Mouse (Mus musculus): Measurements from ENCODE around the gene Dcst2. TPM values are rescaled to one million over a fixed set of nuclear protein-coding genes. Genes with fewer than 3 reads are reported as not detected.

Gene Dcst2
- under 1 TPM; 0.19 to 0.42 TPM for total RNA-seq (2021)
- long read RNA-seq, experiment 1, partial matches to known transcripts = 0 of 1 reads
- long read RNA-seq, experiment 1, other reads (novel, unspliced or antisense) = 1 of 1 reads
- long read RNA-seq, experiment 2 = 0 reads

DNA sequence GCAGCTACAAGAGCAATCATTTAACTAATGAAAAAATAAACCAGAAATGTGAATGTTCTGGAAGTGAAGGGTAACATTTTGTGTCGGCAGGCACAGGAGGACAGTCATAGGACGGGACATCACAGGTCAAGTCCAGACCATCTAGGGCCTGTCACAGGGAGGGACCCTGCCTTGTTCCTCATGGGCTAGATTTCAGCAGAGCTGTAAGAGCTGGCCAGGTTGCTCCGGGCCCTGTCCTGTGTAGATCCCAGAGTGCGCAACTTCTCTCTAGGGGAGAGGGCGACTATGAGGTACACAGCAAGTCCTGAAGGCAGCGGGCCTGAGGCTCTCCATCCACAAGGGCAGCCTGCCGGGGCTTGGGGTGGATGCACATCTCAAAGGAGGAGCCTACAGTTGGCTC lies at the start of gene Dcst2:
Gene Dcst2, plus strand, starts transcription at position 301 of the 400 bp plus-strand sequence.
- DNase-seq (ENCODE audit: low spot score in 2 of 2) = no peak

DNA sequence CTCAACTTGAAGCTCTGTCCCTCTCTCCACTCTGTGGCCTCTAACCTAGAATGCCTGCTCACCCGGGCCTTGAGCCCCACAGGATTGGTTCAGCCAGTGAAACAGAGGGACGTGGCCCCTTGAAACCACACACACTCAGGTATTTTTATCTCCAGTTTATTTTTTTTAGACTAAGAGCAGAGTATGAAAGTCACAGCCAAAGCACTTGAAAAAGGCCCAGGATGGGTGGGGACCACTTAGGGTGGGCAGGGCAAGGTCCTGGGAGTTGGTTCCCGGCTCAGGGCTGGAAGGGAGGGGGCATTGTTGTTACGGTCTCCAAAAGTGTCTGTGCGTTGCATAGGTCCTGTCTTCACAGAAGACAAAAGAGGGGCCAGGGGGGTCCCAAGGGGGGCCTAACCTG lies 47.4 kb upstream of the Dcst2 start:
- no peak for DNase-seq (ENCODE audit: low spot score in 2 of 2)

DNA sequence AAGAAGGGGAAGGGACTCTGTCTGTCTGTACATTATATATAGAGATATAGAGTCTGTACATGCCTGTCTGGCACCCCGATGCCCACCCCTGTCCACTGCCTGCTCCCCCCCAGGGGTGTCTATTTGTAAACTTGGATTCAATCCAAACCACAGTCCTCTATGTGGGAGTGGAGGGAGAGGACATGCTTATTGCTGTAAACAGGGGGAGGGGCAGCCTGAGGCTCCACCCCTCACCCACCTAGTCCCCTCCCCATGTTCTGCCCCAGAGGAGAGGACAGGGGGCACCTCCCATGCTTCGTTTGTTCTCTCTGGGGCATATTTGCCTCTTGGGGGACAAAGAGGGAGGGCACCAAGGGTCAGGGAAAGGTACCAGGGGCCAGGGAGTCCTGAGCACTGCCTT lies 47.0 kb upstream of the Dcst2 start:
- DNase-seq (ENCODE audit: low spot score in 2 of 2) = no peak

- DNase-seq (ENCODE audit: low spot score in 2 of 2) = peak; percentile 72 to 87
These were observed 46.4 kb upstream of the Dcst2 start for GRCm38 (mm10) chr3:89315195-89315929.

GRCm38 (mm10) chr3:89315930-89316831 lies 45.6 kb upstream of the Dcst2 start:
- peak in 1 of 2 experiments; percentile 35 for DNase-seq (ENCODE audit: low spot score in 2 of 2)

DNA sequence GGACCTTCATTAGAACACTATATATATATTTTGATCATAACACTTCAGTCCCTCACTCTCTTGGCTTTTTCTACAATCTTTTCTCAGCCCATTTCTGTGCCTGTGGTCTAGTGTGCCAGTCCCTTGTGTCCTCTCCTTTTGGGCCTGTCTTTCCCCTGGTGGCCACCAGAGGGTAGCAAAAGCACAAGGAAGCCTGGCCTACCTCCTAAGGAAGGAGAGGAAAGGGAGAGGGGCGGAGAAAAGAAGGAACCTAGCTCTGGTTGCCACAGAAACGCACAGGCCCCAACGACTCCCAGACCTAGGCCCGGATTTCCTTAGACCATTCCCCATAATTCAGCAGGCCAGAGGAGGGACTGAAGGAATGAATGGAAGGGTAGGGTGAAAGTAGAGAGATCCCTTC lies 44.9 kb upstream of the Dcst2 start:
- DNase-seq (ENCODE audit: low spot score in 2 of 2) = peak; percentile 88 to 93

DNA sequence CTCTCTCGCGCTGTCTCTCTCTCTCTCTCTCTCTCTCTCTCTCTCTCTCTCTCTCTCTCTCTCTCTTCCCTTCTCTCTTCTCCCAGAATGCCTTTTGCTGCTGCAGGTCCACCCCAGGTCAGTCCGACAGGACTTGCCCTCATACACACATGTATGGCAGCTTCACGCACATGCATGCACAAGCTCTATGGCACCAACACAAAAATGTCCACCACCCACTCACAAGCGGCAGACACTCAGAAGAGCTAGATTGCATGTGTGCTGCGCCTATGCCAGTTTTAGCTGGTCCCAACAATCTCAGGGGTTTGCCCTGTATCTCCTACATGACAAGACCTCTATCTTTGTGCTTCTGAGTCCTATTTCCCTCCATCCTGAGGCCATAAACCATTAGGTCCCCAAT lies 44.5 kb upstream of the Dcst2 start:
- peak in 1 of 2 experiments; percentile 49 for DNase-seq (ENCODE audit: low spot score in 2 of 2)

DNA sequence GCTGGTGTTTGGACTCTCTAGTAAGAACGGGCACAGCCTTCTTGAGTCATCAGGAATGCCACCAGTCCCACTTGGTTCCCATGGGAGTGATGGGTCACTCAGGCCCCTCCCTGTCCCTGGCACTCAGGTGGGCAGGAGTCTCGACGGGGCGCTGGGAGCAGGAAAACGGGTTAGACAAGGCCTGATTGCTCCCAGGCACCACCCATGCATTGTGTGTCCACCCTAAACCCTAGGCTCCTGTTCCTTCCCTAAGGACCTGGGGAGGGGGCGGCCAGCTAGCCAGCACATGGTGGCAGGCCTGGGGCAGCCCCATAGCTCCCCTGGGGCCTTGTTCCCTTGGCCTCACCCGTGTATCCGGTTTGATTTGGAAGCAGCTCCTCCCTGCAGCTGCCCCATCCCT lies 43.5 kb upstream of the Dcst2 start:
- DNase-seq (ENCODE audit: low spot score in 2 of 2) = no peak

DNA sequence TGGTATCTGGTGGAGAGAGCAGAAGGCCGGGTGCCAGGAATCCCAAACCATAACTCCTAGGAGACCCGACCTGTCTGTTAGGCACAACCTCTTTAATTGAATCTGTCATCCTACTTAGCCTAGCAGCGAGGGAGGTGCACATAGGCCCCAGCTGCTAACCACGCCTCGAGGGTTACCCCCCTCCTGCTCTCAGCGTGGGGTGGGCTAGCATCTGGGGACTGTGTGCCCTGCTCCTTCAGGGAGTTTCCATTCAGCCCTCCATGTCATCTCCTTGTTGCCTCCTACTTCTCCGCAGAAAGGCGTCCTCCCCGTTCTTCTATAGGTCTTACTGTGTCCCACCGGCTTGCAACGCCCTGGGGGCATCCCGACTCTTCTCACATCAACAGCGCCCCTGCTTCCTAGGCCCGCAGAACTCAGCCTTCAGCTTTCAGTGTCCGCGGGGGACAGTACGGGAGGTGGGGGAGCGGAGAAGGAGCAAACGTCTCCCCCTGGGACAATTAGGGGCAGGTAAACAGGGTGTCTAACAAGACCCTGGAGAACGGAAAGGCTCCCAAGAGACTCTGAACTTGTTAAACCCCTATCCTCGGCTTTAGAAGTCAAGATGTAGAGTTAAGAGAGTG lies 42.7 kb upstream of the Dcst2 start:
- DNase-seq (ENCODE audit: low spot score in 2 of 2) = no peak

DNA sequence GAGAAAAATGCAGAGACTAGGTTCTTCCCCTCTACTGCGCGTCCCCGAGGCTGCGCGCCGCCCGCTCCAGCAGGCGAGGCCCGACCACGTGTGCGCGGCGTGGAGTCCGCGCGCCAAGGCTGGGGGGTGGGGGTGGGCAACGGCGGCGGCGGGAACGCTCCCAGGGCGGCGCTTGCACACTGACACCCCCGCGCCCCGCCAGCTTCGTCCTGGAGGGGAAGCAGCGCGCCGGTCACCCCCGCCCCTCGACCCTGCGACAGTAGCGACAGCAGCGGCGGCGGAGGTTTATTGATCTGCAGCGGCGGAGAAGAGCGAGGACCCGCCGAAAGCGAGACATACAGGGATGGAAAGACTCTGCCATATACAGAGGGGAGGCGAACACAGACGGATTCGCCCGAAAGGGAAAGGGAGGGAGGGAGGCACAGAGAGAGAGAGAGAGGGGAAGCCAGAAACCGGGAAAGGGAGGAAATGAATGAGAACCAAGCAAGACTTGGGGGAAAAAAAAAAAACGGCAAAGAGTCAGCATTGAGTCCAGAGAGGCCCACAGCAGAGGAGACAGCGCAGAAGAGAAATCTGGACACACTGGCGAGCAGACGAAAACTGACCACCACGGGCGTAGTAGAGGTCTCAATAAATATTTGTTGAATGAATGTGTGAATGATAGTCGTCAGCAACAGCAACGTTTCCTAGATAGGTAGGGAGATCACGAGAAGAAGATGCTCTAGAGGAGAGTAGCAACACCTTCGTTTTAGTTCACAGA lies 42.0 kb upstream of the Dcst2 start:
- peak in 1 of 2 experiments; percentile 74 for DNase-seq (ENCODE audit: low spot score in 2 of 2)

- peak; percentile 57 to 60 for DNase-seq (ENCODE audit: low spot score in 2 of 2)
These were observed 41.1 kb upstream of the Dcst2 start for GRCm38 (mm10) chr3:89320581-89321182.

DNA sequence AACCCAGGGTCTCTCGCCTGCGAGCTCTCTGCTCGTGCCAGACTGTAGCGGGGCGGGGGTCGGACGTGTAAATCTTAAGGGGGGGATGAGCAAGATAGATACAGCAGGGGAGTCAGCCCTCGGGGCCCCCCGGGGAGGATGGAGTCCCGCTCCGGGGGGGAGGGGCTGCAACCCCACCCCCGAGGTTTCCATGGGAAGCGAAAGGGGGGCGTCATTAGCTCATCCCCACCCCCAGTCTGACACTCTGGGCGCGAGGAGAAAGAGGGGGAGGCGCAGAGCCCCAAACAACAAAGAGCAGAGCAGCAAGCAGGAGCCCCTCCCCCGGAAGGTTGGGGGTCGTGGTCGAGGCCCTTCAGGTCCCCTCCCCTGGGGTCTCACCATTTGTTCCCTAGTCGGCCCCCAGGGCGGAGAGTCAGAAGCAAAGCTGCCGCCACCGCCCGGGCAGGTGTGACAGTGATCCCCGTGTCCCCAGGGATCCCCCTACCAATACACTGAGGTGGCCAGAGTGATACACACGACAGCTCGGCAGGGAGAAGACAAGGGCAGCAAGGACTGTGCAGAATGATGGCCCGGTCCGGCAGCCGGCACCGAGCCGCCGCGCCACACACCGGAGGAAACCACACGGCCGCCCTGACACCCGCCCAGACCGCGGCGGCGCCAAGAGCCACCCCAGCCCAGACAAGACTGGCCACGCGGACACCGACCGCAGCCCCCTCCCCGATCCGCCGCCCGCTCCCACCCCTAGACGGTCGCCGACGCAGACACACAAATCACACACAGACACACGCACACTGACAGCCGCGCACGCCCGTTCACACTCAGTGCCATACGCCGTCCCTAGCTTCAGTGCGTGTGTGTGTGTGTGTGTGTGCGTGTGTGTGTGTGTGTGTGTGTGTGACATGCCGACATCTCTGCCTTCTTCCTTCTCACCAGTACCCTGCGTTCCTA lies 40.3 kb upstream of the Dcst2 start:
- peak in 1 of 2 experiments; percentile 52 for DNase-seq (ENCODE audit: low spot score in 2 of 2)

GRCm38 (mm10) chr3:89322131-89322500 lies 39.7 kb upstream of the Dcst2 start:
- DNase-seq (ENCODE audit: low spot score in 2 of 2) = no peak

GRCm38 (mm10) chr3:89322514-89323165 lies 39.1 kb upstream of the Dcst2 start, which contains the start of gene Efna3:
Gene Efna3 (minus strand): TSS chr3:89322965.
- DNase-seq (ENCODE audit: low spot score in 2 of 2) = peak; percentile 80 to 89

DNA sequence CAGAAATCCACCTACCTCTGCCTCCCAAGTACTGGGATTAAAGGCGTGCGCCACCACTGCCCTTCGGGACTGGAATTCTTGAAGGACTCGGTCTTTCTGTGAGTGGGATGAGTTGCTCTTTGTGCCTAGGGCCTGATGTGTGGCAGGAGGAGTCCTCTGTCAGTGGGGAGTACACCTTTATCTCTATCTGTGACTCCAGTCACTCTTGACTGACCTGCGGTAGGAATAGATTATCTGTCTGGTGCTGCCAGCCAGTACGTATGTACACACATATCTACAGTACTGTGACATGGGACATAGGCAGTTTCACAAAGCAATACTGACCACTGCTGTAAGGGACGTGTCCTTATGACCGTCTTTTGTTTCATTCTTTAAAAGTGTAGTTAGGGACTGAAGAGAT lies 35.9 kb upstream of the Dcst2 start:
- no peak for DNase-seq (ENCODE audit: low spot score in 2 of 2)

GRCm38 (mm10) chr3:89327371-89327870 lies 34.4 kb upstream of the Dcst2 start:
- DNase-seq (ENCODE audit: low spot score in 2 of 2) = no peak

GRCm38 (mm10) chr3:89328623-89329022 lies 33.2 kb upstream of the Dcst2 start:
- DNase-seq (ENCODE audit: low spot score in 2 of 2) = no peak

DNA sequence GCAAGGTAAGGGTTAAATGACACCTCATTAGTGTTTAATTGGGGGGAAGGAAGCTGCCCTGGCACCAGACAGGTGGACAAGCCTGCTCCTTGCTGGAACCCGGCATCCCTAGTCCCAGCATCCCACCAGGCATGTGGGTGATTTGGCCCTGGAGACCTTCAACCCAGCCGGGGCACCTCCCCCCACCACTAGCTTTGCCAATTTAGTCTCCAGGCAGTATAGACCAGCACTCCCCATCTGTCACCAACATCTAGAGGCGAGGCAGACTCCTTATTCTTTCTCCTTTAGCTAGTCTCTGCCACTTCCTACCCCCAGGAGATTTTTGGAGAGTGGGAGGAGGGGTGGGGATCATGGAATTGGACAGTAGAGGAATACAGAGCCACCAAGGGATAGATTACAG lies 31.4 kb upstream of the Dcst2 start:
- DNase-seq (ENCODE audit: low spot score in 2 of 2) = no peak
